Mouse (Mus musculus) liver, postnatal 0 days (tissue): ENCODE measurements at regions not wholly inside any gene's neighbourhood (a gene's known extent, or its start where the extent isn't known, plus 50 kb on each side); places are given as distances from the start of the nearest gene placed in this dataset.

Experiments used
- ATAC-seq: fragments of 200-750 bp; cut with Nextera tagmentation; 2 replicates; pipeline ENCODE4 v1.8.0; 2017; ENCODE audit warnings: mild to moderate bottlenecking, moderate library complexity
- DNase-seq: peaks from one replicate; pipeline ENCODE4 v3.0.0-alpha.2; 2016
- H3K27ac ChIP-seq: fragments of 300-500 bp; sonication (generic); 2 replicates; pipeline ENCODE4 v1.5.1; 2014; ENCODE audit warnings: antibody characterized with exemption, moderate library complexity, mild to moderate bottlenecking, low read depth
- H3K27me3 ChIP-seq: fragments of 300-500 bp; sonication (generic); 2 replicates; pipeline ENCODE4 v1.6.1; 2014; ENCODE audit warnings: low read length, control low read depth, mixed read lengths; ENCODE audit not compliant: insufficient read depth
- H3K36me3 ChIP-seq: fragments of 300-500 bp; sonication (generic); replicated peaks from 2 replicates; pipeline ENCODE4 v1.6.1; 2014; ENCODE audit warnings: mild to moderate bottlenecking, control low read depth, low read length, moderate library complexity, mixed read lengths; ENCODE audit not compliant: insufficient read depth
- H3K4me1 ChIP-seq: fragments of 300-500 bp; sonication (generic); 2 replicates; pipeline ENCODE4 v1.6.1; 2014; ENCODE audit warnings: antibody characterized with exemption, mild to moderate bottlenecking, control low read depth; ENCODE audit not compliant: insufficient read depth
- H3K4me2 ChIP-seq: fragments of 300-500 bp; sonication (generic); 2 replicates; pipeline ENCODE4 v1.6.1; 2014; ENCODE audit warnings: low read depth, mild to moderate bottlenecking, low read length, moderate library complexity, mixed read lengths
- H3K4me3 ChIP-seq: fragments of 300-500 bp; sonication (generic); 2 replicates; pipeline ENCODE4 v1.5.1; 2014; ENCODE audit warnings: low read depth, low read length
- H3K9ac ChIP-seq: fragments of 300-500 bp; sonication (generic); replicated peaks from 2 replicates; pipeline ENCODE4 v1.6.1; 2014; ENCODE audit warnings: mild to moderate bottlenecking, moderate library complexity
- H3K9me3 ChIP-seq: fragments of 300-500 bp; sonication (generic); 2 replicates; pipeline ENCODE4 v1.6.1; 2016; ENCODE audit warnings: mild to moderate bottlenecking, control low read depth, low read length, mixed read lengths
- CTCF ChIP-seq: sonication (generic); IDR thresholded peaks from 2 replicates; pipeline ENCODE4 v1.5.1; 2016; ENCODE audit warnings: antibody characterized with exemption, low read depth
- EP300 ChIP-seq: IDR thresholded peaks from 2 replicates; pipeline ENCODE4 v1.6.1; 2016; ENCODE audit warnings: antibody characterized with exemption, low read depth, mild to moderate bottlenecking
- WGBS: fragments of 180-500 bp; shearing (Covaris S2); extraction: QIAGEN DNeasy Blood & Tissue Kit; methylation state at CpG from one replicate; pipeline ENCODE4 v1.1.7; 2014; ENCODE audit not compliant: insufficient replicate concordance; 5-methylcytosine and 5-hydroxymethylcytosine counted together

- TF ChIP-seq EP300: no peak
- no peak overlapping the region for H3K4me2 ChIP-seq
- no peak for ATAC-seq
- no peaks in the 10 kb centered on the region for H3K36me3 ChIP-seq
- 65% methylated on average over 2 of the region's 2 CpGs for WGBS
- 0 out of 2 replicates have a peak, but pooled peaks cover 5% of the 10 kb centered on the region for H3K4me1 ChIP-seq
- no peaks in the 10 kb centered on the region for H3K27me3 ChIP-seq
- no peak for DNase-seq
- no peak overlapping the region for H3K4me3 ChIP-seq
- H3K9me3 ChIP-seq: no peaks in the 10 kb centered on the region
- no peak overlapping the region for H3K9ac ChIP-seq
- H3K27ac ChIP-seq: no peak overlapping the region
Measured at GRCm38 (mm10) chr10:96545761-96546388, 70.9 kb upstream of the Btg1 start.

DNA sequence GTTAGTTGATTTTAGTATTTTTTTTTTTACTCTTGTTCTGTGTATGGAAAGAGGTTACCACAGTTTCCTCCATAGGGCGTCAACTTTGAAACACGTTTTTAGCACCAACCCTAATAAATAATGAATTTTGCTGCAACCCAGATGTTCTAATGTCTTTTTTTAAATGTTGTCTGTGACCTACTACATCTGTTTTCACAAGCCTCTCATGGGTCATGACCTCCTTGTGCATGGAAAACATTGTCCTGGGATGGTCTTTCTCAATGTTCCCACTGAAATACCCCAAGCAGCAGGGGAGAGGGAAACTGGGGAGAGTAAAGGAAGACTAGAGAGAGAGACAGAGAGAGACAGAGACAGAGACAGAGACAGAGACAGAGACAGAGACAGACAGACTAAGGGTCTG lies 67.2 kb upstream of the Btg1 start:
- Histone ChIP-seq H3K36me3 (no peaks in the 10 kb centered on the region), H3K4me1 (0 out of 2 replicates have a peak, but pooled peaks cover 5% of the 10 kb centered on the region), H3K27me3 (no peaks in the 10 kb centered on the region), H3K4me3 (no peak overlapping the region), H3K9me3 (no peaks in the 10 kb centered on the region), H3K27ac (no peak overlapping the region), H3K4me2 (no peak overlapping the region), H3K9ac (no peak overlapping the region)
- ATAC-seq (no peak), DNase-seq (no peak)
- no peak for TF ChIP-seq CTCF
- no peak for TF ChIP-seq EP300
- 53% methylated on average over 2 of the region's 2 CpGs for WGBS

DNA sequence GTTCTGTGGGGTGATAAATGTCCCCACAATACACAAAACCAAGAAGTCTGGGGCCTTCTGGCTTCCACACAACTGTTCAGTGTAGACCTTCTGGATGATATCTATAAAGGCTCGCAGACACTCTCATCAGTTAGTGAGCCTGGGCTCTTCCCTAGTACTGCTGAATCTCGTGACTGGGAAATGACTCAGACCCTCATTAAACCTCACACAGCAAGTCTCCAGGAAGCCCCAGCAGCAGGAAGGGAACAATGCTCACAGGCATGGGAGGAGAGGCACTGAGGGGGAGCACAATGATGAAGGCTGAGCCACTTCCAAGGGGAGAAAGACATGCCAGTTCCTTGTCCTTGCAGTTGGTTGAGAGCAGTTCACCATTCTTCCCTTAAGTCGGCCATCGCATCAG lies 66.5 kb upstream of the Btg1 start:
- Histone ChIP-seq H3K9me3 (no peaks in the 10 kb centered on the region), H3K9ac (no peak overlapping the region), H3K36me3 (no peaks in the 10 kb centered on the region), H3K27me3 (no peaks in the 10 kb centered on the region), H3K27ac (no peak overlapping the region), H3K4me1 (0 out of 2 replicates have a peak, but pooled peaks cover 5% of the 10 kb centered on the region), H3K4me2 (no peak overlapping the region), H3K4me3 (no peak overlapping the region)
- DNase-seq: no peak
- 0 out of 2 replicates have a peak, but pooled peaks have one; percentile 15 for ATAC-seq
- 69% methylated on average over 4 of the region's 4 CpGs for WGBS
- TF ChIP-seq CTCF: no peak
- TF ChIP-seq EP300: no peak

DNA sequence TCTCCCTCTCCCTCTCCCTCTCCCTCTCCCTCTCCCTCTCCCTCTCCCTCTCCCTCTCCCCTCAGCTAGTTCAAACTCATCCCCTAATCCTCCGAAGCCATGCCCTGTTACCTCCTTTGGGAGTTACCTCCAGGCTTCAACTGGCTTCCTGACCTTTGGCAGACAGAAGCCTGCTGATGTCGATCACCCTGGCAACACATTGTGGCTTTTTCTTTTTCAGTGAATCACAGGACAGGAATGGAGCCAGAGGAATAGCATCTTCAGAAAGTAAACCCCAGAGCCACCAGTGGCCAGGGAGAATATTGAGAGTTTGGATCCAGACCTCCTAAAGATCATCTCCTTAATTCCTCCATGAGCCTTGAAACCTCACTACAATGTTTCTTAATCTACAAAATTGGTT lies 59.5 kb upstream of the Btg1 start:
- no peaks in the 10 kb centered on the region for H3K27me3 ChIP-seq
- no peak for ATAC-seq
- WGBS: 50% methylated on average over 2 of the region's 2 CpGs
- no peak for TF ChIP-seq CTCF
- no peak for TF ChIP-seq EP300
- H3K9me3 ChIP-seq: no peaks in the 10 kb centered on the region
- no peak overlapping the region for H3K4me2 ChIP-seq
- no peak for DNase-seq
- no peaks in the 10 kb centered on the region for H3K4me1 ChIP-seq
- no peaks in the 10 kb centered on the region for H3K36me3 ChIP-seq
- H3K4me3 ChIP-seq: no peak overlapping the region
- no peak overlapping the region for H3K9ac ChIP-seq
- H3K27ac ChIP-seq: no peak overlapping the region

DNA sequence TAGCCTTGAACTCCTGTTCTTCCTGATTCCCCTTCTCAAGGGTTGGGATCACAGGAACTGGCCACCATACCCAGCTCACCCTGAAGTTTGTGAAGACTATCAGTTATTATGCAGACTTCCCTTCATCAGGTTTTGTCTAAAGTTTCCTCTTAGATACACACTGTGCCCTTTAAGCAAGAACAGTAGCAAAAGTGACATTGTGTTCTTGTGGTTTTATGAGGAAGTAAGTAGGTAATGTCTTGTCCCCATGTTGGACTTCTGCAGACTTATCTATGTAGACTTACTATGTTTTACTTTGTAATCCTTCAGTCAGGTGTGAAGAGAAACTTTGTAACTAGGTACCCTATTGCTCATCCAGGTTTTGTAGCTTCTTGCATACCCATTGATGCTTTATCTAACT lies 51.5 kb upstream of the Btg1 start:
- Histone ChIP-seq H3K4me2 (no peak overlapping the region), H3K27me3 (no peaks in the 10 kb centered on the region), H3K4me3 (no peak overlapping the region), H3K9me3 (no peaks in the 10 kb centered on the region), H3K4me1 (no peaks in the 10 kb centered on the region), H3K9ac (no peak overlapping the region), H3K36me3 (no peaks in the 10 kb centered on the region), H3K27ac (no peak overlapping the region)
- TF ChIP-seq CTCF (no peak), EP300 (peak; percentile 57; the same call in 1 of the 2 replicates)
- no peak for ATAC-seq
- DNase-seq: no peak
